Mouse (Mus musculus): Measurements from ENCODE around the gene Vps54.

DNA sequence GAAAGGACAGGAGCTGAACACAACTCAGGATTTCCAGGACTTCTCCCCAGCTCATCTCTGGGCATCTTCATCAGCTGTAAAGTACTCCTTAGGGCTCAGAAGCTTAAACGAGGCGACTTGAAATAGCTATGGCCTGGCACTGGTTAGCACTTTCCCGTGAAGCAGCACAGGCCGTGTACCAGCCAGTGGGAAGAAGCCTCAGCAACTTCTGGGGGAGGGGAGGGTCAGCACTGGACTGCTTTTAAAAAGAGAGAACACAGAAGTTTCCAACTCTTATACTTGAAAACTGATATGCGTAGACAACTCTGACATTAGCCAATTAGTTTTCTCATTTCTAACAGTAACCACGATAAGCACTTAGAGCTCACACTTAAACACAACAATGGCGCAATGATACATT is 129.4 kb downstream of the Vps54 start:
- TF ChIP-seq CTCF (IDR thresholded peaks at IDR 0.05 in 2 of 3, conservative IDR thresholded peaks at IDR 0.05 in 1 of 3; ENCODE audit: control insufficient read depth in 1 of 3, insufficient read depth in 1 of 3, low read depth in 2 of 3, low read length in 3 of 3, poor library complexity in 1 of 3, severe bottlenecking in 1 of 3), result no peak
- no peak for TF ChIP-seq MAX (IDR thresholded peaks at IDR 0.05; ENCODE audit: low read length)

Measured in MEL (cell line).